Mouse (Mus musculus) ES-Bruce4 (cell line): ENCODE measurements around the gene Bcs1l. TPM values are rescaled to one million over a fixed set of nuclear protein-coding genes. Genes with fewer than 3 reads are reported as not detected.

Experiments
- H3K27ac ChIP-seq: 2 replicates; pipeline ENCODE4 v1.5.1; 2012; ENCODE audit warnings: low read length, inconsistent platforms; ENCODE audit not compliant: insufficient read depth
- H3K27me3 ChIP-seq: 2 replicates; pipeline ENCODE4 v1.6.1; 2012; ENCODE audit warnings: mild to moderate bottlenecking, low read length, inconsistent platforms; ENCODE audit not compliant: control insufficient read depth, poor library complexity, insufficient read depth, severe bottlenecking
- H3K36me3 ChIP-seq: 2 replicates; pipeline ENCODE4 v1.6.1; 2012; ENCODE audit warnings: inconsistent platforms, mild to moderate bottlenecking, low read length, moderate library complexity; ENCODE audit not compliant: control insufficient read depth, poor library complexity, insufficient read depth, severe bottlenecking
- H3K4me1 ChIP-seq: one replicate; pipeline ENCODE4 v1.8.1; 2011; ENCODE audit warnings: low read length; ENCODE audit not compliant: control insufficient read depth, insufficient read depth
- H3K4me3 ChIP-seq: 2 replicates; pipeline ENCODE4 v1.5.1; 2011; ENCODE audit warnings: low read depth, mild to moderate bottlenecking, low read length
- H3K9ac ChIP-seq: 2 replicates; pipeline ENCODE4 v1.6.1; 2012; ENCODE audit warnings: low read depth, mild to moderate bottlenecking, inconsistent platforms; ENCODE audit not compliant: poor library complexity, severe bottlenecking
- H3K9me3 ChIP-seq: replicated peaks from 2 replicates; pipeline ENCODE4 v1.6.1; 2012; ENCODE audit warnings: mild to moderate bottlenecking, low read length, inconsistent platforms; ENCODE audit not compliant: control insufficient read depth, poor library complexity, insufficient read depth, severe bottlenecking
- CTCF ChIP-seq: IDR thresholded peaks from one replicate; pipeline ENCODE4 v1.8.1; 2011; ENCODE audit warnings: low read depth, low read length
- EP300 ChIP-seq: IDR thresholded peaks from 2 replicates; pipeline ENCODE4 v1.6.1; 2011; ENCODE audit warnings: low read depth, low read length; ENCODE audit not compliant: insufficient read depth
- POLR2A ChIP-seq: IDR thresholded peaks from one replicate; pipeline ENCODE4 v1.8.1; 2011; ENCODE audit warnings: low read length; ENCODE audit not compliant: insufficient read depth
- polyA plus RNA-seq: library from polyadenylated mRNA; stranded (reverse); fragments of >200 nt; gene quantifications from 2 replicates; pipeline ENCODE4 v1.2.4, GENCODE M21; 2011; ENCODE audit warnings: low read depth; ENCODE audit not compliant: missing spikeins, insufficient read depth, insufficient read length

Gene Bcs1l
- polyA plus RNA-seq, result 18.4 and 22.3 TPM in 2 replicates

GRCm38 (mm10) chr1:74587773-74588445 lies at the start of gene Bcs1l, which contains the start of gene Zfp142:
Gene Bcs1l, plus strand, starts transcription at chr1:74588289.
Gene Zfp142, minus strand, starts transcription at chr1:74588246.
- Histone ChIP-seq H3K9me3 (no peaks in the 10 kb centered on the region), H3K9ac (peak within 1 kb of the TSS; percentile 74), H3K4me3 (peak within 1 kb of the TSS; percentile 97), H3K27me3 (no peaks in the 10 kb centered on the region), H3K4me1 (no peaks in the 10 kb centered on the region), H3K27ac (no peak within 1 kb of the TSS), H3K36me3 (peaks cover 2% of the 10 kb centered on the region)
- TF ChIP-seq CTCF (no peak), EP300 (no peak)

GRCm38 (mm10) chr1:74538650-74539049 lies 49.4 kb upstream of the Bcs1l start:
- Histone ChIP-seq H3K9me3 (no peaks in the 10 kb centered on the region), H3K27me3 (no peaks in the 10 kb centered on the region), H3K4me1 (no peaks in the 10 kb centered on the region), H3K9ac (no peak overlapping the region), H3K4me3 (no peak overlapping the region), H3K36me3 (no peaks in the 10 kb centered on the region), H3K27ac (no peak overlapping the region)
- TF ChIP-seq POLR2A (no peak), CTCF (no peak), EP300 (no peak)

- Histone ChIP-seq H3K9ac (no peak within 1 kb of the TSS), H3K27ac (no peak within 1 kb of the TSS), H3K27me3 (no peaks in the 10 kb centered on the region), H3K4me1 (no peaks in the 10 kb centered on the region), H3K4me3 (no peak within 1 kb of the TSS), H3K36me3 (no peaks in the 10 kb centered on the region), H3K9me3 (no peaks in the 10 kb centered on the region)
- TF ChIP-seq CTCF (no peak), POLR2A (no peak), EP300 (no peak)
Measured at GRCm38 (mm10) chr1:74542451-74542961, 45.6 kb upstream of the Bcs1l start, which contains the start of gene Plcd4. Gene Plcd4, plus strand, starts transcription at chr1:74542888.

GRCm38 (mm10) chr1:74544184-74544583 lies 43.9 kb upstream of the Bcs1l start, which contains the start of gene Usp37:
Gene Usp37, minus strand, starts transcription at chr1:74544284.
- H3K9ac ChIP-seq, result no peak within 1 kb of the TSS
- H3K4me1 ChIP-seq, result no peaks in the 10 kb centered on the region
- no peaks in the 10 kb centered on the region for H3K27me3 ChIP-seq
- H3K4me3 ChIP-seq, result no peak within 1 kb of the TSS
- H3K36me3 ChIP-seq, result no peaks in the 10 kb centered on the region
- no peak within 1 kb of the TSS for H3K27ac ChIP-seq
- TF ChIP-seq EP300 (no peak), CTCF (no peak), POLR2A (no peak)
- no peaks in the 10 kb centered on the region for H3K9me3 ChIP-seq

GRCm38 (mm10) chr1:74559061-74559460 lies 29.0 kb upstream of the Bcs1l start:
- no peaks in the 10 kb centered on the region for H3K27me3 ChIP-seq
- H3K9ac ChIP-seq, result no peak overlapping the region

GRCm38 (mm10) chr1:74565834-74566233 lies 22.3 kb upstream of the Bcs1l start:
- Histone ChIP-seq H3K9me3 (no peaks in the 10 kb centered on the region), H3K27me3 (no peaks in the 10 kb centered on the region), H3K9ac (no peak overlapping the region), H3K4me1 (no peaks in the 10 kb centered on the region), H3K4me3 (no peak overlapping the region), H3K27ac (no peak overlapping the region), H3K36me3 (peaks cover 34% of the 10 kb centered on the region)
- no peak for TF ChIP-seq POLR2A
- no peak for TF ChIP-seq EP300
- no peak for TF ChIP-seq CTCF

More at GRCm38 (mm10) chr1:74559061-74559460, 29.0 kb upstream of the Bcs1l start:
- Histone ChIP-seq H3K4me1 (no peaks in the 10 kb centered on the region), H3K36me3 (no peaks in the 10 kb centered on the region), H3K27ac (no peak overlapping the region), H3K9me3 (no peaks in the 10 kb centered on the region), H3K4me3 (no peak overlapping the region)
- no peak for TF ChIP-seq POLR2A
- no peak for TF ChIP-seq CTCF
- no peak for TF ChIP-seq EP300
